Mouse (Mus musculus) spleen, adult 2 months (tissue): ENCODE results near the gene Commd9. TPM values are rescaled to one million over a fixed set of nuclear protein-coding genes. Genes with fewer than 3 reads are reported as not detected.

ENCODE experiments used
- DNase-seq, 2 experiments: peaks; one replicate each; pipeline versions ENCODE4 v3.0.0 to v3.0.0-alpha.2; 2012 to 2021; ENCODE audit warnings: low spot score in 2 of 2, low read depth in 1 of 2
- H3K27ac ChIP-seq: fragments of 200-500 bp; 2 replicates; pipeline ENCODE4 v1.5.1; 2012; ENCODE audit warnings: low read length, inconsistent platforms; ENCODE audit not compliant: insufficient read depth
- H3K27me3 ChIP-seq: fragments of 200-500 bp; 2 replicates; pipeline ENCODE4 v1.6.1; 2012; ENCODE audit warnings: mild to moderate bottlenecking, moderate library complexity, low read length, inconsistent platforms; ENCODE audit not compliant: control insufficient read depth, insufficient read depth
- H3K36me3 ChIP-seq: fragments of 200-500 bp; 2 replicates; pipeline ENCODE4 v1.6.1; 2012; ENCODE audit warnings: mild to moderate bottlenecking, low read length, inconsistent platforms; ENCODE audit not compliant: control insufficient read depth, insufficient read depth
- H3K4me1 ChIP-seq: fragments of 200-500 bp; 2 replicates; pipeline ENCODE4 v1.6.1; 2011; ENCODE audit warnings: inconsistent platforms; ENCODE audit not compliant: control insufficient read depth, insufficient read depth, insufficient read length
- H3K4me3 ChIP-seq: fragments of 200-500 bp; 2 replicates; pipeline ENCODE4 v1.5.1; 2011; ENCODE audit warnings: mild to moderate bottlenecking, inconsistent platforms; ENCODE audit not compliant: insufficient read depth, insufficient read length; ENCODE audit errors: extremely low read depth
- CTCF ChIP-seq: fragments of 200-500 bp; IDR thresholded peaks from 2 replicates; pipeline ENCODE4 v1.5.1; 2011; ENCODE audit warnings: mild to moderate bottlenecking, inconsistent platforms; ENCODE audit not compliant: insufficient read depth, insufficient read length, insufficient replicate concordance; ENCODE audit errors: extremely low read depth
- POLR2A ChIP-seq: fragments of 200-500 bp; IDR thresholded peaks from 2 replicates; pipeline ENCODE4 v1.6.1; 2011; ENCODE audit warnings: low read depth, low read length, inconsistent platforms
- WGBS: fragments of 180-500 bp; shearing (Covaris S2); methylation state at CpG from one replicate; pipeline ENCODE4 v1.1.7; 2018; 5-methylcytosine and 5-hydroxymethylcytosine counted together
- polyA plus RNA-seq: library from polyadenylated mRNA; depleted of rRNA; stranded (reverse); fragments of >200 nt; gene quantifications from 2 replicates; pipeline ENCODE4 v1.2.3, GENCODE M21; 2012

Commd9 gene
- polyA plus RNA-seq, 1 experiment, result 17.6 TPM

DNA sequence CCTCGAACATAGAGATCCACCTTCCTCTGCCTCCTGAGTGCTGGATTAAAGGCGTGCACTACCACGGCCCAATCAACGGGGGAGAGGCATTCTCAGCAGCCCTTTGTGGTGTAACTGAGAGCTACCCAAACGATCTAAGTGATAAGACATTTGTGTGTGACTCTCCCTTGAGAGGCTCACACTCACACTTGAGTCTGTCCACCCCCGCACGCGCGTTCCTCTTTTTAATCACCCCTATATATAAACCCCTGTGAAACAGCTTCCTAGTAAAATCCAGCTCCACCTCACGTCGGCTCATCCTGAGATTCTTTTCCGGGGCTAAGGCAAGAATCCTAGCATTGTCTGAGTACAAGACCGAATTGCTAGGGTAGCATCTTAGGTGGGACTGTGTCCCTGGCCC lies 22.7 kb downstream of the Commd9 start:
- H3K36me3 ChIP-seq, result no peaks in the 10 kb centered on the region
- no peaks in the 10 kb centered on the region for H3K27me3 ChIP-seq
- H3K27ac ChIP-seq, result no peak overlapping the region
- TF ChIP-seq CTCF, result no peak
- no peak for TF ChIP-seq POLR2A
- WGBS, result 55% methylated on average over 13 of the region's 13 CpGs
- no peak overlapping the region for H3K4me3 ChIP-seq
- DNase-seq, result no peak
- H3K4me1 ChIP-seq, result no peaks in the 10 kb centered on the region

DNA sequence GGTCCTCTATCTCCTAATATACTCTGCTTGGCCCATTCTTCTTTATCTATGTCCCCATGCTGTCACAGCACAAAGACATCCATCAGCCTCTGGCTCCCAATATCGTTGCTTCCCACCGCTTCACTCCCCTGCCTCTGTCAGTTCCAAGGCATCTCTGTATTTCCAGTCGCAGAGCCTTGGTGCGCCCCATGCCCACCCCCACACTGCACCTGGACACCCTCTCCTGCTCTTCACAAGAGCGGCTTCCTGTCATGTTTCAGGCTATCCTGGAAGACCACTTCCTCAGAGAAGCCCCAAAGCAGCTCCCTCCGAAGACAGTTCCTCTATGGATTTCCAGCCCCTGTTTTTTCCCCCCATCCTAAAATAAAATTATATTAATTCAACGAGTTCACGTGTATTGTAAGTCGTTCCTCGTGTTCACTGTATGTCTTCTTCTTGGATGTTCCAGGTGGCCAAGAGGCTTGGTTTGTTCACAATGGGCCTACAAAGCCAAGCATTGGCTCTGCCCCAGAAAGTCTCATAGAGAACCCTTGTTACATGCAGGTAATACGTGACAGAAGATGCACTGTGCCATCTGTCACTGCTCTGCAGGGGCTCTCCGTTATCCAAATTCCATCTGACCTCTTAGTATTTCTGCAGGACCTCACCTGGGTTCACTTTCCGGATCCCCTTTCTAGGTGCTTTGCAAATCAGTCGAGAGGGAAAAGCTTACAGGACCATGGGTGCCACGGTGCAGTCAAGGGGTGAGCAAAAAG lies 23.5 kb downstream of the Commd9 start:
- Histone ChIP-seq H3K36me3 (no peaks in the 10 kb centered on the region), H3K4me1 (no peaks in the 10 kb centered on the region), H3K27ac (no peak overlapping the region), H3K27me3 (no peaks in the 10 kb centered on the region), H3K4me3 (no peak overlapping the region)
- no peak for DNase-seq
- WGBS, result 89% methylated on average over 15 of the region's 15 CpGs
- TF ChIP-seq POLR2A (no peak), CTCF (no peak)

DNA sequence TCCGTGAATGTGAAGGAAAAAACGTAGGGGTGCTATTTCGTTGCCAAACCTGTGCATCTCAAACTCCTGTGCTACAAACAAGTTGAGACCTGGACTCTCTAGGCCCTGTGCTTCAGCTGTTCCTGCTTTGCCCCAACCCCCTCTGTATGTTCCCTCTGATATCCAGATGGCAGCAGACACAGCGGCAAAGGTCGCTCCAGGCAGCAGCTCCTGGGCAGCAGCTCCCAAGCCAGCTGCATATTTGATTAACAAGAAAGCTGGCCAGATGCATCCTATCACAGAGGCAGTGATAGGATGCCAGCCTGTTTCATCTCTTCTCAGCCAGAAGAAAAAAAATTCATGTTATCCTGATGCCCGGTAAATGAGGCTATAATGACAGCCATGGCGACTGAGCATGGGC lies 32.5 kb downstream of the Commd9 start:
- Histone ChIP-seq H3K4me1 (no peaks in the 10 kb centered on the region), H3K27ac (no peak overlapping the region), H3K4me3 (no peak overlapping the region), H3K27me3 (no peaks in the 10 kb centered on the region), H3K36me3 (no peaks in the 10 kb centered on the region)
- WGBS, result 92% methylated on average over 7 of the region's 7 CpGs
- TF ChIP-seq POLR2A, result no peak
- DNase-seq, result no peak

DNA sequence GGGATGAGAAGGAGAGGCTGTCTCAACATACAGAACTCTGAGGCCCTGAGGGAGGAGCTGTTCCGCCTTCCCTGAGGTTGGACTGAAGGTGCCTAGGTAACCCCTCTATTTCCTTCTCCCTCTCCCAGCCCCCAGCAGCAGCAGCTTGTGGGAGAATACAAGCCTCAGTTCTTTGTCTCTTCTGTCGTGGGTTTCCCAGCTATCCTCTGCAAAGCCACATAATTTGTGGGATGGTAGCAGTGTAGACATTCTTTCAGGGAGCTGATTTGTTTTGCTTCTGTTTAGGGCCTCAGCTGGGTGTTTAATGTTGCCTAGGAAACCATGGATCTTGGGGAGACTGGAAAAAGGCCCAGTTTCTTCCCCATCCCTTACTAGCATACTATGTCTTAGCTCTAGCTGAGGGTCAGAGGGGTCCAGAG lies 34.1 kb downstream of the Commd9 start:
- no peaks in the 10 kb centered on the region for H3K36me3 ChIP-seq
- no peaks in the 10 kb centered on the region for H3K4me1 ChIP-seq
- TF ChIP-seq POLR2A, result no peak
- no peak for TF ChIP-seq CTCF
- 72% methylated on average over 2 of the region's 2 CpGs for WGBS
- no peaks in the 10 kb centered on the region for H3K27me3 ChIP-seq
- H3K4me3 ChIP-seq, result no peak overlapping the region
- DNase-seq, result no peak
- H3K27ac ChIP-seq, result no peak overlapping the region

DNA sequence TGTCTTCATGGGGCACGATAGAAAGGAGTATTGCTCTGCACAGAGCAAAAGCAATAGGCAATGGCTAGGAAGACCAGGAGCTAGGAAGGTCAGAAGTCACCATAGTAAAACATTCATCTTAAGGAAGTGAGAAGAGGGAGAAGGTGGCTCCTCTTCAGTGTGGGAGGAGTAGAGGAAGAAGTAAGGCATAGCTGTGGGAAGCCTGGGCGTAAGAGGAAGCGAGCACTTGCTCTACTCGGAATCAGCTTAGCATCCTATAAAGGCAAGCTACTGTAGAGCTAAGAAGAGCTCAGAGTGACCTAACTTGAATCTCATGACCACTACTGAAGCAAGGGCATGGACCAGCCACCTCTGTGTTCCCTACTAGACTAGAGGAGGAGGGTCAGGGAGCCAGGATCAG lies 36.3 kb downstream of the Commd9 start:
- no peak overlapping the region for H3K4me3 ChIP-seq
- TF ChIP-seq POLR2A (no peak), CTCF (no peak)
- DNase-seq, result no peak
- H3K36me3 ChIP-seq, result no peaks in the 10 kb centered on the region
- 72% methylated on average over 4 of the region's 4 CpGs for WGBS
- H3K4me1 ChIP-seq, result no peaks in the 10 kb centered on the region
- H3K27me3 ChIP-seq, result no peaks in the 10 kb centered on the region
- H3K27ac ChIP-seq, result no peak overlapping the region

DNA sequence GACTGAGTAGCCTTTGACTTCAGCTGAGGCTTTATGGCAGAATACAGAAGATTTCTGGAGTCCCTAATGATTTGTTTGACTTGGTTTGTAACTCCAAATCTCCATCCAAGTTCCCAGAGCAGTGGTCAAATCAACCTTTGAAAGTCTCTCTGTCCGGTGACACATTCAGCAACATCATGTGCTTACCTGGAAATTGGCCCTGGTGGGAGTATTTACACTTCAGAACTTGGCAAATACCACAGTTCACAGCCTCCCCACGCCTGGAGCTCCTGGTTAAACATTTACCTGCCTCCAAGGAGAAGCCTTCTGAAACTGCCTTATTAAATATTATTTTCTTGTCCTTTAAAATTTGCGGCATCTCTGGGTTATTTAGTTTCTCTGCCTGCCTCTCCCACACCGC lies 37.1 kb downstream of the Commd9 start:
- Histone ChIP-seq H3K27ac (no peak overlapping the region), H3K4me3 (no peak overlapping the region), H3K36me3 (no peaks in the 10 kb centered on the region), H3K27me3 (no peaks in the 10 kb centered on the region), H3K4me1 (no peaks in the 10 kb centered on the region)
- TF ChIP-seq CTCF (no peak), POLR2A (no peak)
- 87% methylated on average over 4 of the region's 4 CpGs for WGBS
- no peak for DNase-seq

DNA sequence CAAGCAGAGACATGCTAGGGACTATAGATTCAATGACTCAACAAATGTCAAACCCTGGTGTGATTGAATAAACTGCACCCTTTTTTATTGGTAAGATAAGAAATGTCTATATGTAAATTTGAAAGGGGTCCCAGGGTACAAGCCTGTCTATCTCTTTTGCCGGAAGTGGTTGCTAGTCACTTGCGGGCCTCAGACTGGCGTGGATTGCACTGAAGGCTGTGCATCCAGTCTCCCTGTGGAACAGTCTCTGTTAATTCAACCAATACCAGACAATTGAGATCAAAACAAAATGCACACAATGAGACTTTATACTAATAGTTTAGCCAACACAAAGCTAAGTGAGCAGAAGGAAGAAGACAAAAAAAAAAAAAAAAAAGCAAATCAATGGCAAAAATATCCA lies 39.1 kb downstream of the Commd9 start:
- no peak overlapping the region for H3K27ac ChIP-seq
- H3K4me1 ChIP-seq, result no peaks in the 10 kb centered on the region
- no peaks in the 10 kb centered on the region for H3K36me3 ChIP-seq
- 86% methylated on average over 3 of the region's 3 CpGs for WGBS
- no peaks in the 10 kb centered on the region for H3K27me3 ChIP-seq
- no peak overlapping the region for H3K4me3 ChIP-seq
- TF ChIP-seq POLR2A (no peak), CTCF (no peak)
- DNase-seq, result no peak
